Mouse (Mus musculus): ENCODE measurements around the gene Npff. TPM values are rescaled to one million over a fixed set of nuclear protein-coding genes. Genes with fewer than 3 reads are reported as not detected.

Gene Npff
- polyA plus RNA-seq, 1 experiment from 2014 or later: 8.6 TPM

DNA sequence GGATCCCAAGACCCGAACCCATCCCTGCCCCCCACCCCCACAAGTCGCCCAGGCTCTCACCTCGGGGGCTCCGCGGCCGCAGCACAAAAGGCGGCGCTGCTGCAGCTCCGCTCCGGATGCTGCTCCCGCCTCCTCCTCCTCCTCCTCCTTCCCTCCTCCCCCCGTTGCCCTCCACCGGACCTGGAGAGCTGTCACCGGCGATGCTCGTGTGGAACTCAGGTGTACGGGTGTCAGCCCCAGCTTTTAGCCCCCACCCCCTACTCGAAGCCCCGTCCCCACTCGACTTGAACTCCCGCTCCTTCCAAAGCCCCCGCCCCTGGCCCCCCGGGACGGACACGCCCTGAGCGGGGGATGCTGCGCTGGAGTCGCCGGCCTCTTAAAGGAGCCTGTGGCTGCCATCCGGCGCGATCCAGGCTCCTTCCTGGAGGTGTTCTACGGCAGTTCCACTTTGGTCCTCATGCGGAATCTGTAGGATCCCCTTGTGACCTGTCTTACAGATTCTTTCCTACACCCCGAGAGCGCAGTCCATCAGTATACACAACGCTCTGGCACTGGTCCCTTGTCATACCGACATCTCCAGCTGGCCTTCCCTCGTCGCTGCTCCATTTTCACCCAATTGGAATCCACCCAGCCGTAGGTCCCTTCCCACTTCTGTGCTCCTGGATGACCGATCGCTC, 7.9 kb downstream of the Npff start, which contains the start of gene Map3k12:
TSS of gene Map3k12 (minus strand) at position 337 of the 677 bp plus-strand sequence.
- peak; percentile 72 for DNase-seq (ENCODE audit: low spot score)
- H3K4me1 ChIP-seq (replicated peaks; ENCODE audit: control insufficient read depth, insufficient read depth, low read length): peaks cover 39% of the 10 kb centered on the region
- WGBS: 1% methylated on average over 42 of the region's 43 CpGs

DNA sequence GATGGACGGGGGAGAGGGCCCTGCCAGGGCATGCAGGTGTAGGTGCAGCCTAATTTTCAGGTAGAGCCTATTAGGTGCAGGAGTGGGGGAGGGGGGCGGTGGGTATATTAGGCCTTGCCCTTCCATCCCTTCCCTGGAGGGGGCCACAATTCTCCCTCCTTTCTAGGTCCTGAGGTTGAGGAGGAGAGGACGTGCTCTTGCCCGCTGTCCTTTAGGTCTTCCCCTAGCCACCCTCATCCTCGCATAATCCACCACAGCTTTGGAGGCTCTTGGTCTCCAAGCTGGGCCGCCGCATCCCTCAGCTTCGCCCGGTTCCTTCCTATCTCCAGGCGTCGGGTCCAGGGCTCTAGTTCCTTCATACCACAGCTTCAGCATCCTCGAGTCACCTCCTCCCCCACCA, 8.4 kb downstream of the Npff start:
- DNase-seq (ENCODE audit: low spot score): no peak
- no peak for ATAC-seq (ENCODE audit: low FRiP score)
- H3K9ac ChIP-seq: peak overlapping the region; percentile 87
- H3K4me2 ChIP-seq (replicated peaks): peak overlapping the region; percentile 69
- peaks cover 45% of the 10 kb centered on the region for H3K4me1 ChIP-seq (replicated peaks; ENCODE audit: control insufficient read depth, insufficient read depth, low read length)
- WGBS: 0% methylated on average over 12 of the region's 12 CpGs
- H3K27ac ChIP-seq: peak overlapping the region; percentile 94
- no peaks in the 10 kb centered on the region for H3K9me3 ChIP-seq (ENCODE audit: control insufficient read depth, low read length)
- H3K4me3 ChIP-seq (replicated peaks; ENCODE audit: low read length): peak overlapping the region; percentile 72
- H3K27me3 ChIP-seq (ENCODE audit: control insufficient read depth, insufficient read depth, low read length): no peaks in the 10 kb centered on the region
- peaks cover 7% of the 10 kb centered on the region; the same call in 1 of the 2 replicates for H3K36me3 ChIP-seq (replicated peaks; ENCODE audit: control insufficient read depth, insufficient read depth)

More for the DNA sequence above, 7.9 kb downstream of the Npff start, which contains the start of gene Map3k12:
- Histone ChIP-seq H3K4me2 (replicated peaks) (peak within 1 kb of the TSS; percentile 69), H3K9me3 (ENCODE audit: control insufficient read depth, low read length) (no peaks in the 10 kb centered on the region), H3K4me3 (replicated peaks; ENCODE audit: low read length) (peak within 1 kb of the TSS; percentile 72), H3K27ac (peak within 1 kb of the TSS; percentile 94), H3K9ac (peak within 1 kb of the TSS; percentile 87), H3K27me3 (ENCODE audit: control insufficient read depth, insufficient read depth, low read length) (no peaks in the 10 kb centered on the region), H3K36me3 (replicated peaks; ENCODE audit: control insufficient read depth, insufficient read depth) (peaks cover 13% of the 10 kb centered on the region)
- ATAC-seq (ENCODE audit: low FRiP score): no peak

DNA sequence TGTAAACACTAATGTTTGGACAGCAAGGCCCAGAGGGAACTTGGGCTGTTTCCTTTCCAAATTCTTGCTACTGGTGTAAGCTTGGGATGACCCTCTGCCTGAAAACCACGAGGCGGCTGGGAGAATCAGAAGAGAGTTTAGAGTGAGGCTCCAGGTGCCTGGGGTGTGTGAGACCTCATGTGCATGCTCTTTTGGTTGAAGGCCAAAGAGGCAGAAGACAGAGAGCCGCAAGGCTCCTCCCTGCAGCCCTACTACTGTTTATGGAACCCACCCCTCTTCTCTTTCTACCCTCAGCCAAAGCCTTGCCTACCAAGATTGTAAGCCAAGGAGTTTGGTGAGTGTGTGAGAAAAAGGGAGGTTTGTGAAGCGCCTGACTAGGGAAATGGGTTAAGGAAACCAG, 9.0 kb downstream of the Npff start:
- Histone ChIP-seq H3K4me2 (replicated peaks) (peak overlapping the region; percentile 69), H3K9me3 (ENCODE audit: control insufficient read depth, low read length) (no peaks in the 10 kb centered on the region), H3K36me3 (replicated peaks; ENCODE audit: control insufficient read depth, insufficient read depth) (peaks cover 3% of the 10 kb centered on the region; the same call in 1 of the 2 replicates), H3K4me3 (replicated peaks; ENCODE audit: low read length) (peak overlapping the region; percentile 72), H3K9ac (peak overlapping the region; percentile 87), H3K27me3 (ENCODE audit: control insufficient read depth, insufficient read depth, low read length) (no peaks in the 10 kb centered on the region), H3K27ac (peak overlapping the region; percentile 94), H3K4me1 (replicated peaks; ENCODE audit: control insufficient read depth, insufficient read depth, low read length) (peaks cover 50% of the 10 kb centered on the region)
- WGBS: 54% methylated on average over 4 of the region's 4 CpGs
- ATAC-seq (ENCODE audit: low FRiP score) (no peak), DNase-seq (ENCODE audit: low spot score) (no peak)

DNA sequence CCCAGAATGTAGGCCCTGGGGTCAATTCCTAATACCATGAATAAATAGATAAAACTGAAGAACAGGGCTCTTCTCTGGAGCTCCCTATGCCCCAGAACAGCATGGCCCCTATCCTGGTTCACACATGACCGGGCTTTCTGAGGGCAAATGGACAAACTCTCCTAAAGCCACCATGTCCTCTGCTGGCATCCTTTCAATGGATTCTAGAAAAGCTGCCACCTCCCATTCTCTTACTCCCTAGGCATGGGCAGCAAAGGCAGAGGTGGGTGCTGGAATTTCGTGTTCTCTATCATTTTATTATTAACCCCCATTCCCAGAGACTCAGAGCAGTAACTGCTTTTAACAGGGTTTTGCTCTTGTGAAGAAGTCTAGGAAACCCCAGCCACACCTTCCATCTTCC, 9.5 kb downstream of the Npff start:
- 86% methylated on average over 2 of the region's 2 CpGs for WGBS
- H3K4me3 ChIP-seq (replicated peaks; ENCODE audit: low read length): peak overlapping the region; percentile 72
- ATAC-seq (ENCODE audit: low FRiP score) (no peak), DNase-seq (ENCODE audit: low spot score) (no peak)
- peak overlapping the region; percentile 69 for H3K4me2 ChIP-seq (replicated peaks)
- H3K27ac ChIP-seq: no peak overlapping the region
- peak overlapping the region; percentile 87 for H3K9ac ChIP-seq
- no peaks in the 10 kb centered on the region for H3K27me3 ChIP-seq (ENCODE audit: control insufficient read depth, insufficient read depth, low read length)
- H3K9me3 ChIP-seq (ENCODE audit: control insufficient read depth, low read length): no peaks in the 10 kb centered on the region
- H3K36me3 ChIP-seq (replicated peaks; ENCODE audit: control insufficient read depth, insufficient read depth): no peaks in the 10 kb centered on the region
- peaks cover 51% of the 10 kb centered on the region for H3K4me1 ChIP-seq (replicated peaks; ENCODE audit: control insufficient read depth, insufficient read depth, low read length)

DNA sequence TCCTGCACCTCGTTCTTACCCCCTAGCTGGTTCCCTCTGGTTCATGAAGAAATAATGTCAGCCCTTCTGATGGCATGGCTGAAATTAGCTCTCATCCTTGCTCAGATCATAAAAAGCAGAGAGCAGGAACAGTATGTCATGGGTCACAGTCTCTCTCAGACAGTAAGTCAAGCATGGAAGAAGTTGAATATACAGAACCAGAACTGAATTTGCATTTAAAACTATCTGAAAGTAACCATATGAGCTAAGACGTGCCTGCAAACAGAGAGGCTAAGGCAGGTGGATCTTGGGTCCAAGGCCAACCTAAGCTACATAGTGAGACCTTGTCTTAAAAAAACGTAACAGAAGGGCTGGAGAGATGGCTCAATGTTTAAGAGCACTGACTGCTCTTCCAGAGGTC, 11.7 kb downstream of the Npff start:
- 0 out of 2 replicates have a peak overlapping the region, but pooled peaks have one; percentile 40 for H3K9ac ChIP-seq
- H3K36me3 ChIP-seq (replicated peaks; ENCODE audit: control insufficient read depth, insufficient read depth): peaks cover 11% of the 10 kb centered on the region; the same call in 1 of the 2 replicates
- ATAC-seq (ENCODE audit: low FRiP score) (no peak), DNase-seq (ENCODE audit: low spot score) (no peak)
- H3K27me3 ChIP-seq (ENCODE audit: control insufficient read depth, insufficient read depth, low read length): no peaks in the 10 kb centered on the region
- H3K27ac ChIP-seq: peak overlapping the region; percentile 84
- 76% methylated on average over 3 of the region's 3 CpGs for WGBS
- H3K9me3 ChIP-seq (ENCODE audit: control insufficient read depth, low read length): no peaks in the 10 kb centered on the region
- H3K4me1 ChIP-seq (replicated peaks; ENCODE audit: control insufficient read depth, insufficient read depth, low read length): peaks cover 55% of the 10 kb centered on the region
- H3K4me3 ChIP-seq (replicated peaks; ENCODE audit: low read length): no peak overlapping the region
- no peak overlapping the region for H3K4me2 ChIP-seq (replicated peaks)

DNA sequence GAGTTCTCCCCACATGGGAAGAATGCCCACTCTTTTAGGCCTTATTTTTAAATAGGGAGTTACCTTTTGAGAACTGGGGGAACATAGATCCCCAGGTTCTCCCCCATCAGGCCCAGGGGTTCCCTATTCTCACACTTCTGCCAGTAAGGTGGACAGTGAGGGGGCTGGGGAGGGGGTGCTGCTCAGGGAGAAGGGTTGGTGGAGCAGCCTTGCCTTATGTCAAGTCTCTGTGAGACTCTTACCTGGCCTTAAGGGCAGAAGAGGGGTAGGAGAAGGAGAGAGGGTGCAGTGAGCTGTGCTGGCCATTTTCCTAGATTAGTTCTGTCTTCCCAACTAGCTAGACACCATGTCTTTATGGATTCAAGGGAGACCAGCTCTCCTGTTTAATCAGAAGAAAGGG, 12.3 kb downstream of the Npff start:
- H3K27me3 ChIP-seq (ENCODE audit: control insufficient read depth, insufficient read depth, low read length): no peaks in the 10 kb centered on the region
- H3K4me3 ChIP-seq (replicated peaks; ENCODE audit: low read length): no peak overlapping the region
- H3K9me3 ChIP-seq (ENCODE audit: control insufficient read depth, low read length): no peaks in the 10 kb centered on the region
- ATAC-seq (ENCODE audit: low FRiP score) (no peak), DNase-seq (ENCODE audit: low spot score) (no peak)
- peak overlapping the region; percentile 40; the same call in 1 of the 2 replicates for H3K9ac ChIP-seq
- peaks cover 16% of the 10 kb centered on the region; the same call in 1 of the 2 replicates for H3K36me3 ChIP-seq (replicated peaks; ENCODE audit: control insufficient read depth, insufficient read depth)
- peak overlapping the region; percentile 84 for H3K27ac ChIP-seq
- H3K4me2 ChIP-seq (replicated peaks): peak overlapping the region; percentile 65; the same call in 1 of the 2 replicates
- peaks cover 55% of the 10 kb centered on the region for H3K4me1 ChIP-seq (replicated peaks; ENCODE audit: control insufficient read depth, insufficient read depth, low read length)

DNA sequence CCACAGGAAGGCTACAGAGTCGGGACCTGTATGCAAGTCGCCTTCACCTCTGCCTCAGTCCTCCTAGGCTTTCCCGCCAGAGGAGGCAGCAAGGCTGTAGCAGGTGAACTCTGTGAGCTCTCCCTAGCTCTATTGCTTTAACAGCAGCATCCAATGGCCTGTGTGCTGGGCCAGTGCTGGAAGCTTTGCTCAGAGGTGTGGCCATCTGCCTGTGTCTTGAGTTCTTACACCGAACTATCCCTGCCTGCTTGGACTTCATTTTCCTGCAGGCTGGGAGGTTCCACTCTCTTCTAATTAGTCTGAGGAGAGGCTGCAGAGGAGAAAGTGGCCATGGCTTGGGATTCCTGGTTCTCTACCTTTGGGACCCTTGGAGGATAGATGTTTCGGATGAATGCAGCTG, 12.7 kb downstream of the Npff start:
- DNase-seq (ENCODE audit: low spot score) (no peak), ATAC-seq (ENCODE audit: low FRiP score) (no peak)
- Histone ChIP-seq H3K27ac (peak overlapping the region; percentile 84), H3K4me3 (replicated peaks; ENCODE audit: low read length) (no peak overlapping the region), H3K4me2 (replicated peaks) (peak overlapping the region; percentile 65), H3K27me3 (ENCODE audit: control insufficient read depth, insufficient read depth, low read length) (no peaks in the 10 kb centered on the region), H3K36me3 (replicated peaks; ENCODE audit: control insufficient read depth, insufficient read depth) (peaks cover 18% of the 10 kb centered on the region; the same call in 1 of the 2 replicates), H3K4me1 (replicated peaks; ENCODE audit: control insufficient read depth, insufficient read depth, low read length) (peaks cover 55% of the 10 kb centered on the region), H3K9ac (peak overlapping the region; percentile 40; the same call in 1 of the 2 replicates), H3K9me3 (ENCODE audit: control insufficient read depth, low read length) (no peaks in the 10 kb centered on the region)
- 25% methylated on average over 5 of the region's 5 CpGs for WGBS

DNA sequence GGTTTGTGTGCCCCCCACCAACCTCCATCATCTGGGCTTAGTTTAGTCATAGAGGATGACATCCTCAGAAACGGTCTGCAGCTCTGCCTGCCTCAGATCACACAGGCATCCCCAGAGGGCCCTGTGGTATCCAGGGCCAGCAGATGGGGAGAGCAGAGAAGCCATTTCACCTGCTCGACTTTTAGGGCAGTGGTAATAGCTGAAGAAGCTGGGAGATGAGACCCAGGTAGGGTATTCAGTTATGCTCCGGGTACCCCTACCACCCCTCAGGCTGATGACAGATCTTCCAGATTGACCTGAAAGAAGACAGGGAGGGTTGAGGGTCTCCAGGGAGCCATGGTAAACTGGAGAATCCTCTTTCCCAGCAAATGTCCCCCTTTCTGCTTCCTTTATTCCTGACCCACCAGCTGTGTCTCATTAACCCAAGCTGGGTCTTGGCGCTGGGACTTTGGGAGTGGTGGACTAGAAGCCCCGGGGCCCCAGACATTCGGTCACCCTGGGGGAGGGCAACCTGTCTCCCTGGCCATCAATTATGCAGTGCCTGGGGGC, 13.4 kb downstream of the Npff start:
- no peak for DNase-seq (ENCODE audit: low spot score)
- H3K27me3 ChIP-seq (ENCODE audit: control insufficient read depth, insufficient read depth, low read length): no peaks in the 10 kb centered on the region

DNA sequence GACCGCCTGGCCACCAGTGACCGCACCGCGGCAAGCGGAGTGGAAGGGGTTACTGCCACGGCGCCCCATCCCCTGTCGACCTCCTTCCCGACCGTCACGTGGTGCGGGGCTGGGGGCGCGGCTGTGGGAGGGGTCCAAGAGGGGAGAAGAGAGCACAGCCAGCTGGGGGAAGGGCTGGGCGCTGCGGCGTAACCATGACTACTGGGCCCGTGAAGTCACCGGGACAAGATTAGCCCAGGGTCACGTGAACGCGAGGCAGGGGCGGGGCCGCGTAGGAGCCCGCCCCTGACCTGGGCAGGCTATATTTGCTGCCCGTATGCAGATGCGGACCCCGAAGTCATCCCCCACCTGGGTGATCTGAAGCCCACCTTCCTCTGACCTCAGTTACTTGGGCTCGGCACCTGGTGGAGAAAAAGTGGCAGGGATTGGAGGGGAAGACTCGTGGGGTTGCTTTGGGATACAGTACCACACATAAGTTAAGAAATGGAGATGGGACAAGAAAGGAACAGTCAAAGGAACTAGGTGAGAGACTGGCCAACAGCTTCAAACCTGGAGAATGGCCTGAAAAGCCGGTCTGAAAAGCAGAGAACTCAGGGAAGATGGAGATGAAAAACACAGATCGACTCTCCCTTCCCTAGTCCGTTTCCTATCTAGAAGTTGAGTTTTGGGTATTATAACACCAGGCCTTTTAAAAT, 14.0 kb downstream of the Npff start:
- peak overlapping the region; percentile 65 for H3K4me2 ChIP-seq (replicated peaks)
- peak; percentile 94 for ATAC-seq (ENCODE audit: low FRiP score)
- peaks cover 30% of the 10 kb centered on the region for H3K36me3 ChIP-seq (replicated peaks; ENCODE audit: control insufficient read depth, insufficient read depth)
- H3K9me3 ChIP-seq (ENCODE audit: control insufficient read depth, low read length): no peaks in the 10 kb centered on the region
- peak; percentile 87 for DNase-seq (ENCODE audit: low spot score)
- peak overlapping the region; percentile 64 for H3K9ac ChIP-seq
- H3K4me3 ChIP-seq (replicated peaks; ENCODE audit: low read length): peak overlapping the region; percentile 44
- peak overlapping the region; percentile 84 for H3K27ac ChIP-seq
- H3K4me1 ChIP-seq (replicated peaks; ENCODE audit: control insufficient read depth, insufficient read depth, low read length): peaks cover 51% of the 10 kb centered on the region
- H3K27me3 ChIP-seq (ENCODE audit: control insufficient read depth, insufficient read depth, low read length): no peaks in the 10 kb centered on the region
- WGBS: 3% methylated on average over 34 of the region's 34 CpGs

More for the DNA sequence above, 13.4 kb downstream of the Npff start:
- WGBS: 9% methylated on average over 6 of the region's 6 CpGs
- H3K4me2 ChIP-seq (replicated peaks): peak overlapping the region; percentile 65
- peak overlapping the region; percentile 84 for H3K27ac ChIP-seq
- H3K36me3 ChIP-seq (replicated peaks; ENCODE audit: control insufficient read depth, insufficient read depth): peaks cover 24% of the 10 kb centered on the region; the same call in 1 of the 2 replicates
- ATAC-seq (ENCODE audit: low FRiP score): no peak
- H3K9ac ChIP-seq: peak overlapping the region; percentile 64
- no peaks in the 10 kb centered on the region for H3K9me3 ChIP-seq (ENCODE audit: control insufficient read depth, low read length)
- peaks cover 55% of the 10 kb centered on the region for H3K4me1 ChIP-seq (replicated peaks; ENCODE audit: control insufficient read depth, insufficient read depth, low read length)
- H3K4me3 ChIP-seq (replicated peaks; ENCODE audit: low read length): peak overlapping the region; percentile 44
